In genomic region chr15:96204187-96204586, GRCm38 (mm10) we compare ENCODE assay signal across 20 mouse cellular contexts.
DNase-seq lines count a peak whose midpoint lies in the region; TF ChIP-seq lines count a peak whose summit lies in the region.
"Had no signal": no experiment of that assay in that cellular context is flagged by ENCODE, and none has a peak within 500 bp of the region (broad histone marks: within the 10 kb centered on the region; RNA-seq: fewer than 3 reads in every experiment).

No protein-coding gene starts in this region.

- no peak overlapping the region for H3K4me2 ChIP-seq in CH12.LX (ENCODE audit: insufficient read depth, low read depth, poor library complexity, severe bottlenecking)
- H3K4me2 ChIP-seq: embryonic facial prominence, embryonic 12.5 days; forebrain, embryonic 13.5 days; forebrain, embryonic 15.5 days had no signal

- no peaks in the 10 kb centered on the region for H3K79me2 ChIP-seq in CH12.LX (replicated peaks; ENCODE audit: control insufficient read depth, extremely low read depth, insufficient read depth, poor library complexity, severe bottlenecking)

- no peaks in the 10 kb centered on the region for H3K9me3 ChIP-seq in CH12.LX (replicated peaks; ENCODE audit: low read length)
- no peaks in the 10 kb centered on the region for H3K9me3 ChIP-seq in ES-Bruce4 (replicated peaks; ENCODE audit: control insufficient read depth, insufficient read depth, low read length, poor library complexity, severe bottlenecking)
- H3K9me3 ChIP-seq: embryonic facial prominence, embryonic 10.5 days; embryonic facial prominence, embryonic 12.5 days; forebrain, embryonic 13.5 days; forebrain, embryonic 15.5 days had no signal

- TF ChIP-seq CTCF in CH12.LX (conservative IDR thresholded peaks at IDR 0.05 in 1 of 2, IDR thresholded peaks at IDR 0.05 in 1 of 2; ENCODE audit: low read depth in 2 of 2, low read length in 2 of 2) (no peak), ES-Bruce4 (IDR thresholded peaks at IDR 0.05; ENCODE audit: low read depth, low read length) (no peak)
- no peak for TF ChIP-seq CTCF in bone marrow, adult 2 months (IDR thresholded peaks at IDR 0.05; ENCODE audit: control insufficient read depth, insufficient read depth, low read length)

- no peak overlapping the region for H3K27ac ChIP-seq in CH12.LX (ENCODE audit: insufficient read depth, low read depth)
- 0 out of 2 replicates have a peak overlapping the region, but pooled peaks have one; percentile 13 for H3K27ac ChIP-seq in ES-Bruce4 (ENCODE audit: insufficient read depth, low read length)
- H3K27ac ChIP-seq in bone marrow, adult 2 months (ENCODE audit: control insufficient read depth, insufficient read depth, low read depth, low read length, poor library complexity), result no peak overlapping the region
- H3K27ac ChIP-seq: embryonic facial prominence, embryonic 10.5 days; embryonic facial prominence, embryonic 12.5 days; forebrain, embryonic 13.5 days; forebrain, embryonic 15.5 days had no signal

- WGBS in bone marrow, adult 2 months, result 82% methylated on average over 5 of the region's 5 CpGs

- no peak overlapping the region for H3K9ac ChIP-seq in CH12.LX (ENCODE audit: insufficient read depth, low read depth)
- H3K9ac ChIP-seq in ES-Bruce4 (ENCODE audit: low read depth, poor library complexity, severe bottlenecking), result no peak overlapping the region
- H3K9ac ChIP-seq: embryonic facial prominence, embryonic 12.5 days; forebrain, embryonic 13.5 days; forebrain, embryonic 15.5 days; forebrain, postnatal 0 days had no signal

- dilution Hi-C loops in CH12.LX (cut with MboI; ENCODE audit: extremely low pct_ligation_motif_present, extremely low pct_unique_long_range_greater_than_20kb, low sequenced_read_pairs), result no loop called here

- no peak for TF ChIP-seq EP300 in CH12.LX (IDR thresholded peaks at IDR 0.05; ENCODE audit: low read length)
- TF ChIP-seq EP300 in ES-Bruce4 (IDR thresholded peaks at IDR 0.05; ENCODE audit: insufficient read depth, low read depth, low read length), result no peak

- no peak overlapping the region for H3K4me3 ChIP-seq in CH12.LX (replicated peaks in 1 of 3; ENCODE audit: low read depth in 2 of 3, low read length in 2 of 3, poor library complexity in 1 of 3)
- H3K4me3 ChIP-seq in ES-Bruce4 (ENCODE audit: low read depth, low read length), result no peak overlapping the region
- H3K4me3 ChIP-seq in bone marrow, adult 2 months (replicated peaks; ENCODE audit: control insufficient read depth, low read depth, low read length), result peak overlapping the region; percentile 29
- H3K4me3 ChIP-seq: embryonic facial prominence, embryonic 10.5 days; embryonic facial prominence, embryonic 12.5 days; forebrain, embryonic 13.5 days; forebrain, embryonic 15.5 days had no signal

- peaks cover 0 to 2% of the 10 kb centered on the region in 2 experiments for H3K36me3 ChIP-seq in CH12.LX (replicated peaks in 1 of 2; ENCODE audit: control insufficient read depth in 1 of 2, insufficient read depth in 1 of 2, low read length in 1 of 2)
- no peaks in the 10 kb centered on the region for H3K36me3 ChIP-seq in ES-Bruce4 (ENCODE audit: control insufficient read depth, insufficient read depth, low read length, poor library complexity, severe bottlenecking)
- H3K36me3 ChIP-seq: embryonic facial prominence, embryonic 10.5 days; embryonic facial prominence, embryonic 12.5 days; forebrain, embryonic 15.5 days; G1E had no signal

- H3K27me3 ChIP-seq in CH12.LX (replicated peaks) (no peaks in the 10 kb centered on the region), ES-Bruce4 (ENCODE audit: control insufficient read depth, insufficient read depth, low read length, poor library complexity, severe bottlenecking) (no peaks in the 10 kb centered on the region)
- H3K27me3 ChIP-seq: embryonic facial prominence, embryonic 12.5 days; forebrain, embryonic 13.5 days; forebrain, embryonic 15.5 days had no signal

- no peak for DNase-seq in CH12.LX (ENCODE audit: extremely low read depth)
- DNase-seq in layer of hippocampus, adult 11-12 months (ENCODE audit: low spot score), result no peak
- no peak for DNase-seq in frontal cortex, postnatal 14 days (ENCODE audit: low spot score in 2 of 2)
- DNase-seq: adrenal gland, adult 8-10 months; adrenal gland, postnatal 14 days; adrenal gland, postnatal 36 days; cerebellum, adult 11 months; cerebellum, adult 18-20 months; cerebellum, adult 8-10 months; cerebellum, adult 9-11 months; cerebellum, postnatal 14 days; cerebellum, postnatal 36 days; forebrain, postnatal 0 days had no signal

- TF ChIP-seq POLR2A in CH12.LX (IDR thresholded peaks at IDR 0.05; ENCODE audit: low read depth, low read length) (no peak), ES-Bruce4 (IDR thresholded peaks at IDR 0.05; ENCODE audit: insufficient read depth, low read length) (no peak)
- TF ChIP-seq POLR2A in bone marrow, adult 2 months (IDR thresholded peaks at IDR 0.05; ENCODE audit: borderline replicate concordance, control insufficient read depth, low read depth, low read length), result no peak

- TF ChIP-seq RAD21 in CH12.LX (IDR thresholded peaks at IDR 0.05; ENCODE audit: low read depth, low read length), result no peak

- in situ Hi-C loops in CH12.LX (cut with MboI; ENCODE audit: low pct_ligation_motif_present, low pct_unique_long_range_greater_than_20kb, low sequenced_read_pairs), result no loop called here

- H3K4me1 ChIP-seq in CH12.LX (ENCODE audit: control insufficient read depth in 1 of 2, insufficient read depth in 2 of 2) (peaks cover 4 to 34% of the 10 kb centered on the region in 2 experiments), ES-Bruce4 (ENCODE audit: control insufficient read depth, insufficient read depth, low read length) (peaks cover 1% of the 10 kb centered on the region)
- peaks cover 1% of the 10 kb centered on the region; the same call in 1 of the 2 replicates for H3K4me1 ChIP-seq in bone marrow, adult 2 months (ENCODE audit: control insufficient read depth, insufficient read depth, low read length)
- H3K4me1 ChIP-seq: embryonic facial prominence, embryonic 10.5 days; embryonic facial prominence, embryonic 12.5 days had no signal

TF ChIP-seq in CH12.LX, 34 proteins besides CTCF, POLR2A, EP300 and RAD21:
- TF ChIP-seq ELF1 (IDR thresholded peaks at IDR 0.05; ENCODE audit: low read depth, low read length), result no peak
- TF ChIP-seq MAFK (IDR thresholded peaks at IDR 0.05; ENCODE audit: insufficient replicate concordance, low read length), result peak; percentile 83
- no peak for TF ChIP-seq SMC3 (IDR thresholded peaks at IDR 0.05; ENCODE audit: low read depth, low read length)
